Mouse (Mus musculus) liver, postnatal 0 days (tissue): ENCODE measurements around the gene Gm14569.
A peak's percentile ranks its signal among the peaks of the same experiment; 100 is the strongest.

Source experiments
- CTCF ChIP-seq: sonication (generic); IDR thresholded peaks from 2 replicates; pipeline ENCODE4 v1.5.1; 2016; ENCODE audit warnings: antibody characterized with exemption, low read depth
- EP300 ChIP-seq: IDR thresholded peaks from 2 replicates; pipeline ENCODE4 v1.6.1; 2016; ENCODE audit warnings: antibody characterized with exemption, low read depth, mild to moderate bottlenecking

GRCm38 (mm10) chrX:36506863-36507262 is 15.2 kb upstream of the Gm14569 start:
- peak; percentile 62 for TF ChIP-seq CTCF
- no peak for TF ChIP-seq EP300
